Mouse (Mus musculus): ENCODE measurements around the gene Lsm10.
A peak's percentile ranks its signal among the peaks of the same experiment; 100 is the strongest.
"Not testable (repeated sequence)": the region's sequence is repeated elsewhere in the genome, so short reads cannot be mapped to it uniquely, and the experiment has no call there.

Lsm10 gene

GRCm38 (mm10) chr4:126095622-126096430 is 597 bp upstream of the Lsm10 start:
- DNase-seq (ENCODE audit: low read depth in 2 of 2, low spot score in 2 of 2), result not testable (repeated sequence)

- no peak for DNase-seq (ENCODE audit: low read depth in 2 of 2, low spot score in 2 of 2)
Measured at GRCm38 (mm10) chr4:126097711-126098253, 1.4 kb downstream of the Lsm10 start.

- no peak for DNase-seq (ENCODE audit: low read depth in 2 of 2, low spot score in 2 of 2)
Measured at GRCm38 (mm10) chr4:126099365-126099764, 2.9 kb downstream of the Lsm10 start.

- no peak for DNase-seq (ENCODE audit: low read depth in 2 of 2, low spot score in 2 of 2)
Measured at GRCm38 (mm10) chr4:126100764-126101163, 4.3 kb downstream of the Lsm10 start.

DNA sequence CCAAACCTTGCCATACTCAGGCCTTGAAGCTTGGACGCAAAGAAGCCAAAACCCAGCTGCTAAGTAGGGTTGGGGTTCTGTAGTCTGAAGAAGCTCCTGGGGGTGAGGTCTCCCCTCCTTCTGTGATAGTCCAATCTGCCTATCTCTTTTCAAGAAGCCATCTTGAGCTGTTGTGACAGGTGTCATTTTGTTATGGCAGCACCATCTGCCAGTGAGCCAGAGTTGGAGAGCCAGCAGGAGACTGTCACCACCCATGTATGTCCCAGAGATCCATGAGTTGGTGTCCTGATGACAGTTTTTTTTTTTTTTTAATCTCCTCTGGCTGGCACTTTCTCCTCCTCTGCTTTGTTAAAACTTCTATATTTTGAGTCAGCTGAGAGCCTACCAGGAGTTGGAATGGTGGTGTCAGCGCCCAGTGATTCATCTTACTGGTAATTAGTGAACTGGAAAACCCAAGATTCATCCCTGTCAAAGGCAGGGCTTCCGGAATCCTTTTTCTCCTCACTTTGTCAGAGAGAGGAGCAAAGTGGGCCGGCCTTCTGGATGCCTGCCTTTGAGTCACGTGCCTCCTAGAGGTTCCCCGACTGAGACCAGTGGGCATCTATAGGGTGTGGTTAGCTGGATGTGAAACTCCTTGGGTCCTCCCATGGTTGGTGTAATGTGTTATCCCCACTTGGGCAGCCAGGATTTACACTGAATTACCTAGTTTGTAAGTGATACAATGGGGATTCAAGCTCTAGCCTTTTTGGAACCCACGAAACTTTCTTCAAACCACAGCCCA is 5.8 kb downstream of the Lsm10 start:
- no peak for DNase-seq (ENCODE audit: low read depth in 2 of 2, low spot score in 2 of 2)

DNA sequence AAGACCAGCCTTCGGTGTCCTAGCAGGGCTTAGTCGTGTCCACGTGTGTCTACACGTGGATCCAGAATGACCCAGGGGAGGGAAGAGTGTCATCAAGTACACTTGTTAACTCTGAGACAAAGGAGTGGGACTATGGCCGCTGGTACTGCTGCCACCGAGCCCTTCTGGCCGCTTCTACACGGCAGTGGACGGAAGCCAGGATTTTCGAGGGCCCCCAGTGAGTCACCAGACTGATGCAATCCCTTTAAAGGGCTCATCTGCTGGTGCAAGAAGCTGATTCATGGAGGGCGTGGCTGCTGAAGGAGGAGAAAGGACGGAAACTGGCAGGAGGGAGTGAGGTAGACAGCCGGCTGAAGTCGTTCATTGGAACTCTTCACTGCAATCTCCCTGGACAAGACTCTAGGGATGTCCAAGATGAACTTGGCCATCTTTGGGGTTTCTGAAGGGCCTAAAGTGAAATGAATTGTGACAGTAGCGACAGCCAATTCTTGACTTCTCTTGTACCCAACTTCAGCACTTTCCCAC is 6.7 kb downstream of the Lsm10 start:
- DNase-seq (ENCODE audit: low read depth in 2 of 2, low spot score in 2 of 2), result peak; percentile 21 to 33

- peak; percentile 95 to 97 for DNase-seq (ENCODE audit: low read depth in 2 of 2, low spot score in 2 of 2)
Measured at GRCm38 (mm10) chr4:126103590-126104068, 7.2 kb downstream of the Lsm10 start, which contains the start of gene Stk40. Stk40 (plus strand) TSS chr4:126103957.

- DNase-seq (ENCODE audit: low read depth in 2 of 2, low spot score in 2 of 2), result peak in 1 of 2 experiments; percentile 14
Measured at GRCm38 (mm10) chr4:126104261-126105075, 8.0 kb downstream of the Lsm10 start.

- DNase-seq (ENCODE audit: low read depth in 2 of 2, low spot score in 2 of 2), result no peak
Measured at GRCm38 (mm10) chr4:126105131-126105783, 8.8 kb downstream of the Lsm10 start.

- no peak for DNase-seq (ENCODE audit: low read depth in 2 of 2, low spot score in 2 of 2)
Measured at GRCm38 (mm10) chr4:126108061-126108740, 11.8 kb downstream of the Lsm10 start.

- no peak for DNase-seq (ENCODE audit: low read depth in 2 of 2, low spot score in 2 of 2)
Measured at GRCm38 (mm10) chr4:126109613-126110373, 13.4 kb downstream of the Lsm10 start.

DNA sequence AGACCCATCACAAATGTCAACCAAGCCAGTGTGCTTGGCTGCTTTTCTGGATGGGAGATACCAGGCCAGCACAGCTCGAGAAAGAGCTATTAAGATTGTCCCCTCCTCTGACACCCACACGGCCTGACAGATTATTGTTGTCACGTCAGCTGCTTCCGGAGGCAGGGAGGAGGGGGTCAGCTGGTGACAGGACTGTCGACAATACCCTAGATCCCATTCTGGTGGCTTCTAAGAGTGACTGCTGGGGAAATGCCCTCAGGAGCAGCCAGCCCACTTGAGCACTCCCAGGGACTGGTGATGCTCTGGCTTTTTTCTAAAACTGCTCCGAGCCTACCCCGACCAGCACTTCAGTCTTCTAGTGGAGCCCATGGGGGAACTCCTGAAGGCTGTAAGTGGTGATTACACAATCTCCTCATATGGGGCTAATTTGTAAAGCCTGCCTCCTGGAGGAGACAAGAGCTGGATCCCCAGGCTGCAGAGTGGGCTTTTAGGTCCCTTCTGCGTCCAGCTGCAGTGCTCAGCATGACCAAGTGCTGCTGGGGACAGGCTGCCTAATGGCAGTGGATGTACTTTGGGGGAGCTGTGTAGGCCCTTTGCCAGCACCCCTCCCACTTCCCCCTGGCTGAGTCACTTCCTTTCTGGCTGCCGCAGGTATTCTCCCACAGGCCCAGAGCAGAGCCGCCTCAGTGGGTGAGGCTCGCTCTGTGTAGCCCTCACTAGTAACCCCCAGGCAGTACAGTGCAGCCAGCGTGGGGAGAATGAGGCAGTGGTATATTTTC is 14.1 kb downstream of the Lsm10 start:
- DNase-seq (ENCODE audit: low read depth in 2 of 2, low spot score in 2 of 2), result peak; percentile 69 to 77

DNA sequence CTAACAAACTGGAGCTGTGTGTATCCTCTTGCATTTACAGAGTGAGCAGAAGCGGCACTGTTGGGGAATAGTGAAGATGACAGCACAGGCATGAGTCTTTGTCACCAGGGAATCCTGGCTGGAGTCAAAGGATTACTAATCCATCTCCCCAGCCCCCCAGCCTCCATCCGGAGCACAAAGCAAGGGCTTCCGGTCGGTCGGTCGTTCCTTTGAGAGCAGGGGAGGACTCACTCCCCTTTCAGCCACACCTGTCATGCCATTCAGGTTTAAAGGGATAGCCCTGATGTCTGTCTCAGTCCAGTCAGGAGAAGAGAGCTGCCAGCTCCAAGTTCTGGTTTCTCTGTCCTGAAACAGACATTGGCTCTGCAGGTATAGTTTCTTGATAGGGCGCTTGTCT is 14.7 kb downstream of the Lsm10 start:
- DNase-seq (ENCODE audit: low read depth in 2 of 2, low spot score in 2 of 2), result no peak

GRCm38 (mm10) chr4:126113243-126113642 is 16.8 kb downstream of the Lsm10 start:
- no peak for DNase-seq (ENCODE audit: low read depth in 2 of 2, low spot score in 2 of 2)

- peak; percentile 63 to 74 for DNase-seq (ENCODE audit: low read depth in 2 of 2, low spot score in 2 of 2)
Measured at GRCm38 (mm10) chr4:126113943-126114342, 17.5 kb downstream of the Lsm10 start.

GRCm38 (mm10) chr4:126115411-126115810 is 19.0 kb downstream of the Lsm10 start:
- DNase-seq (ENCODE audit: low read depth in 2 of 2, low spot score in 2 of 2), result no peak

- no peak for DNase-seq (ENCODE audit: low read depth in 2 of 2, low spot score in 2 of 2)
Measured at GRCm38 (mm10) chr4:126115871-126116521, 19.6 kb downstream of the Lsm10 start.

All from CD8-positive naive resting alpha-beta T cell, adult 2 months (primary cell).